Mouse (Mus musculus) activated CD4-positive, CD25-positive, alpha-beta regulatory T cell, adult 4 months (primary cell): ENCODE results near the gene Fam120b. TPM values are rescaled to one million over a fixed set of nuclear protein-coding genes. Genes with fewer than 3 reads are reported as not detected.
"Not testable (repeated sequence)": the region's sequence is repeated elsewhere in the genome, so short reads cannot be mapped to it uniquely, and the experiment has no call there.

ENCODE experiments used
- ATAC-seq: one replicate; pipeline ENCODE4 v1.8.0; 2017
- polyA plus RNA-seq, 2 experiments: library from polyadenylated mRNA; unstranded; fragments of 100-300 nt; shearing (Covaris generic); gene quantifications; one replicate each; pipeline ENCODE4 v1.2.1; 2017

The Fam120b gene
- polyA plus RNA-seq, 2 experiments from 2014 or later, result 26.8 to 32.4 TPM

DNA sequence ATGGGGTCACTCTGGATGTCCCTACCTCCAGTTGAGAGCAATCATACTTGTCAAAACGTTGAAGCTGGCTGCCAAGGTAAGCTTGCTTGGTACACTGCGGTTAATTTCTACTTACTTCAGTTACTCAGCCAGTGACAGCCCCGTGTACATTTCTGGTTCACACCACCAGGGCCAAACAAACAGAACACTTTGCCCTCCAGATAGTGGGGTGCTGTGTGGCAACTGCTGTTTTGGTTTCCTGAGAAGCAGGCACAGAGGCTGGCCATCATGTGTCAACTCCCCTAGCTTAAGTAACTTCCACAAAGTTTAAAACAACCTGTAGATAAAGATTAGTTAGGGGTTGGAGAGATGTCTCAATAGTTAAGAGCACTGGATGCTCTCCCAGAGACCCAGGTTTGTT, 38.7 kb downstream of the Fam120b start:
- ATAC-seq, result no peak

GRCm38 (mm10) chr17:15440067-15440462, 44.1 kb downstream of the Fam120b start:
- no peak for ATAC-seq

GRCm38 (mm10) chr17:15440463-15441121, 44.6 kb downstream of the Fam120b start:
- ATAC-seq, result no peak

DNA sequence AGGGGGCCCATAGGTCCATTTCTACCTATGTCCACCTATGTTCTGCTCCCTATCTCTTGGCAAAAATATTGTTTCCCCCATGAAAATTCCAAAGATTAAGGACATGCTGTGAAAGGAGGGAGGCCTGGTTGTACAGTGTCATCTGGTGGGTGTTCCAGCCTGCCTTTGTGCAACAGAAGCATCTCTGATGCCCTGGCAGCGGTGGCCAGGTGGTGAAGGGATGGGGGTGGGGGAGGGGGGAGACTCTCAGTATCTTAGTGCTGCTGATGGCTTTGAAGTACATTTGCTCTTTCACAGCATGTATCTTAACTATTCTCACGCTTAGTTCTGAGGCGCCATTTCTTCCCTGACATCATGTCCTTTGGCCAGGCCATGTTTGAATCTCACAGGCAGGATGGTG, 49.4 kb downstream of the Fam120b start:
- ATAC-seq, result no peak

- ATAC-seq, result no peak
Observed at GRCm38 (mm10) chr17:15447831-15448230, 51.8 kb downstream of the Fam120b start.

DNA sequence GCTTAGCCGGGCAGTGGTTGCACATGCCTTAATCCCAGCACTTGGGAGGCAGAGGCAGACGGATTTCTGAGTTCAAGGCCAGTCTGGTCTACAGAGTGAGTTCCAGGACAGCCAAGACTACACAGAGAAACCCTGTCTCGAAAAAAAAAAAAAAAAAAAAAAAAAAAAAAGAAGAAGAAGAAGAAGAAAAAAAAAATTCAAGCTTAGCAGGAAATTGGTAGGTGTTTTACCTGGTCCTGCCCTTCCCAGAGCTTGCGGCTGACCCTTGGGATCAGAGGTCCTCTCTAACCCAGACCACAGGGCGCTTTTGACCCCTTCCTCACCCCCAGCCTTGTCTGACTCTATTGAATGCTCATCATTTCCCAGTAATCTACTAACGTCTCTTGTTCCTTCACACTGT, 53.1 kb downstream of the Fam120b start:
- ATAC-seq, result not testable (repeated sequence)

- no peak for ATAC-seq
Observed at GRCm38 (mm10) chr17:15449606-15450005, 53.6 kb downstream of the Fam120b start.

GRCm38 (mm10) chr17:15455203-15455602, 59.2 kb downstream of the Fam120b start:
- no peak for ATAC-seq

DNA sequence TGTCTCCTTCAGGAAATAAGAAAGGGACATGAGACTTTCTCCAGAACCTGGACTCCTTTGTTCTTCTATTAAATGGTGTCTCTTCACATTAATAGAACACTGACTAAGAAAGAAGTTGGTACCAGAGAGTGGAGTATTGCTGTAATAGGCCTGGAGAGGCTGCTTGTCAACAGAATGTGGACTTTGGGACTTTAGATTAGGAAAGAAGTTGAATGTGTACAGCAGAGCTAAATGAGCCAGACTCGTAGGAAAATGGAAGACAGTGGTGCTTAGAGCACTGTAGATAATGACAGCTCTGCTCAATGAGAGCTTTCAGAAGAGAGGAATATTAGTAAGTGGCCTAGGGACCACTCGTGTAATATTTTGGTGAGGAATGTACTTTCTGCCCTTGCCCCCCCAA, 60.6 kb downstream of the Fam120b start:
- ATAC-seq, result no peak

- ATAC-seq, result no peak
Observed at GRCm38 (mm10) chr17:15459761-15460160, 63.8 kb downstream of the Fam120b start.

DNA sequence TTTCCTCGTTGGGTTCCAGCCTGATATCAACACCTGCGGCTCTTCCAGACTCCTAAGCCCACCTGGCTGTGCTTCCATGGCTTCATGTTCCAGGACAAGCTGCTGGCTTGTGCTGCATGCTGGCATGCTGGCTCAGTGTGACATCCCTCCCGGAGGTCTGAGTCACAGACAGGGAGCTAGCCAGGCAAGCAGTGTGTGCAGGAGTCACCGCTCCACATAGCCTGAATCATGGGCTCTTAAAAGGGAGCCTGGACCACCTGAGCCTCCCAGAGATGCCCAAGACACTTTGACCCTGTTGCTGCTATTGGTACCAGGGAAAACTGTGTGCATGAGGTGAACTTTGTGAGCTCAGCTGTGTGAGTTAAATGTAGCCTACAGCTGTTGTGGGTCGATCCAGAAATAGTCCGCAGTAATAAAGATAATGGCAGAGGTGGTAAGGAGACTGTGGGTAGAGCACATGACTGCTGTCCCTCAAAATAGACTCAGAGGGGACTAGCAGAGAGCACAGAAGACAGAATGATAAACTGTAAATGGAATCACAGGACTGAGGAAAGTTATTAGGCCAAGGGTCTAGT, 66.0 kb downstream of the Fam120b start:
- ATAC-seq, result no peak

GRCm38 (mm10) chr17:15467669-15468068, 71.7 kb downstream of the Fam120b start:
- peak; percentile 41 for ATAC-seq

GRCm38 (mm10) chr17:15472671-15473070, 76.7 kb downstream of the Fam120b start:
- no peak for ATAC-seq

Other genes starting within 250 kb of the Fam120b start
- under 1 TPM in 1 of 2 experiments, not detected in 1; 0.63 TPM for gene Dll1, start 19.3 kb upstream of the Fam120b start, polyA plus RNA-seq
- gene Psmb1, start 103.5 kb downstream of the Fam120b start, polyA plus RNA-seq, result 100 to 1,000 TPM; 384 to 432 TPM
- 10 to 100 TPM; 43.5 to 57.4 TPM for gene Tbp, start 103.7 kb downstream of the Fam120b start, polyA plus RNA-seq
- gene Pdcd2, start 131.1 kb downstream of the Fam120b start, polyA plus RNA-seq, result 10 to 100 TPM; 17.2 to 34.8 TPM
- 1 to 10 TPM; 4.7 to 6.5 TPM for gene Prdm9, start 168.2 kb downstream of the Fam120b start, polyA plus RNA-seq